Mouse (Mus musculus): ENCODE data around the gene Carm1. TPM values are rescaled to one million over a fixed set of nuclear protein-coding genes. Genes with fewer than 3 reads are reported as not detected.

Carm1 gene
- polyA plus RNA-seq (2015; fragmentation: Illumina TruSeq; extraction: RNeasy Lipid Tissue Mini Kit (QIAGEN cat#74804); ENCODE audit: insufficient read depth, low replicate concordance) = 22.7 TPM

DNA sequence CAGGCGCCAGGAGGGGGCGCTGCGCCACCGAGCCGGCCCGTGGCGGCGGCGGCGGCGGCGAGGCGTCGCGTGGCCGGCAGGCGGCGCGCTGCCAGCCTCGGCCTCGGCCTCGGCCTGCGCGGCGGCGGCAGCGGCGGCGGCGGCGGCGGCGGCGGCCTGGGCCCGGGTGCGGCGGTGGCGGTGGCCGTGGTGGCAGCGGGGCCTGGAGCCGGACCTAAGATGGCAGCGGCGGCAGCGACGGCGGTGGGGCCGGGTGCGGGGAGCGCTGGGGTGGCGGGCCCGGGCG is at the start of gene Carm1:
Gene Carm1 (plus strand): TSS at position 106 of the 286 bp plus-strand sequence.

DNA sequence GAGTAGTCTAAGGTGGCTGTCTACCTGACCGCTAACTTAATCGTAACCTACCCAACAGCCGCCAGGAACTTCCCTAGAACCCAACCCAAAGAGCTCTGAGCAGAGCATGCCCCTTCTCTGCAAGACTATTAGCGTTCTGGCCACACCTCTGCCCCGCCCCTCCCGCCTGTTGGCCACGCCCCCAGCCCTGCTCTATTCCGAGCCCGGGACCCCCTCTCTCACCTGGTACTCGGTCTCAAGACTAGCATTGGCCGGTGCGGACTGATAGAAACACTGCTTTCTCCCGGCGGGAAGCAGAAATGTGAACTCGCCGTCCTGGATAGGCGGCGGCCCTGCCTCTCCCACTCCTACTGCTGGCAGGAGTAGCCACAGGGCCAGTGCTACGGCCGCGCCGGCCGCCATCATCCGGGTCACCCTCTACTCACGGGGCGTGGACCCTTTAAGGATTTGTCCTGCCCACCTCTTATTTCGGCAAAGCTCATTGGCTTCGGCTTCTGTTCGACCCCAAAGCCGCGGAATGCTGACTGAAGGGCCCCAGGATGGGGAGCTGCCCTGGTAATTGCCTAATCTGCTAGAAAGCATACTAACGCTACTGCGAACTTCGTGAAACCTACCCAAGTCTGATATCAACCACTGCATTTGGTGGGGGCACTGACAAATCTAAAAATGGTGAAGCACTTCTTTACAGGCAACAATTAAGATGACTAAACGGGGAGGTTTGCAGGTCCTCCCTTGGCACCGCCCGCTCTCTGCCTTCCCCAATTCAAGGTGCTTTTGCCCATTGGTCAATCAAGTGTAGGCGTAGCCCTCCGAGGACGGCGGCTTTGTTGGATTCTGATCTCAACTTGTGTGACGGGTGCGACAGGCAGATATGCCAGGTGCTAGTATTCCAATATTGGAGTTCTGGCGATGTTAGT is 36.7 kb upstream of the Carm1 start, which contains the start of gene Tmed1:
Gene Tmed1 (minus strand): TSS at position 481 of the 917 bp plus-strand sequence.

DNA sequence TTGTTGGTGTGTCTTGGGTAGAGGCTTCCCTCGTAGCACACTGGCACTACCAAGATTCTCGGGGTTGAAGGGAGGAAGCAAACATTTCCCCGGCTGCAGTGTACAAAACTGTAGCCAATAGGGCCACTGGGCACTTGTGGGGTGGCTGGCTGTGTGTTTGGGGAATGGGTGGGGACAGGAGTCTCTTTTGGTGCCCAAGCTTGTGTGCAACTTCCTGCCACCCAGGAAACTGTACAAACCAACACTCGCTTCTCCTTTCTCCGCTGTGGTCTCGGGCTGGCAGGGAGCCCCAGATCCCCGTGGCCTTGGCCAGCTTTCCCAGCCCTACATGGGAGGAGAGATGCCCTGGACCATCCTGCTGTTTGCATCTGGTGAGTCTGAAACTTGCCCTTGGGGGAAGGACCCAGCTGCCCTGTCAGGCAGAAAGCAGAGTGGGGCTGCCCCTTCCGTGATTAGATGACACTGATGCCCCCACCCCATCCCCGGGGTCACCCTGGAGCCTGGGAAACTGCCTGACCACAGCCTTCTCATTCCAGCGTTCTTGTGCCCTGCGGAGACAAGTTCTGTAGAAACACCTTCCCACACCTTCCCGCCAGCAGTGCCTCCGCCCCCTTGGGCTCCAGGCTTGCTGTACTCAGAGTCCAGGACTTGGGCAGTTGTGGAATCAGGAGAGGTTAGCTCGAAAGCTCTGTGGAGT is 20.6 kb upstream of the Carm1 start, which contains the start of gene AB124611:
Gene AB124611 (plus strand): TSS at position 240 of the 697 bp plus-strand sequence.

DNA sequence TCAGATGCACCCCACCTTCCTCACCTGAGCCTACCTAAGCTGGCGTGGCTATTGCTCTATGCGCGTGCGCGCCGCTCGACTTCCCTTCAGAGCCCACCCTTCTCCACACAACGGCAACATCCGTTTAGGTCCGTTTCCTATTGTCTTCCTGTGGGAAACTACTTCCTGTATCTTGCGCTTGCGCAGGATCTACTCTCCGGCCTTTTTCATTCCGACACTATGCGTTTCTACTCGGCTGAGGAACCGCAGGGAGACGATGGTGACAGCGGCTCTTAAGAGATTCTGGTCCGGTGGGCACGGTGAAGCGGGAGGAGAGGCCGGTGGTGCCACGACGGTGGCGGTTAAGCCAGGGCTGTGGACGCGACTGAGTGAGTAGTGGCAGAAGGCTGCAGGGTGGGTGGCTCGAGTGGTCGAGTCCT is 46.0 kb downstream of the Carm1 start, which contains the start of the genes Timm29 and Yipf2:
Gene Timm29 (plus strand): TSS at position 20 of the 419 bp plus-strand sequence.
Gene Yipf2 (minus strand): TSS at position 126 of the 419 bp plus-strand sequence.

DNA sequence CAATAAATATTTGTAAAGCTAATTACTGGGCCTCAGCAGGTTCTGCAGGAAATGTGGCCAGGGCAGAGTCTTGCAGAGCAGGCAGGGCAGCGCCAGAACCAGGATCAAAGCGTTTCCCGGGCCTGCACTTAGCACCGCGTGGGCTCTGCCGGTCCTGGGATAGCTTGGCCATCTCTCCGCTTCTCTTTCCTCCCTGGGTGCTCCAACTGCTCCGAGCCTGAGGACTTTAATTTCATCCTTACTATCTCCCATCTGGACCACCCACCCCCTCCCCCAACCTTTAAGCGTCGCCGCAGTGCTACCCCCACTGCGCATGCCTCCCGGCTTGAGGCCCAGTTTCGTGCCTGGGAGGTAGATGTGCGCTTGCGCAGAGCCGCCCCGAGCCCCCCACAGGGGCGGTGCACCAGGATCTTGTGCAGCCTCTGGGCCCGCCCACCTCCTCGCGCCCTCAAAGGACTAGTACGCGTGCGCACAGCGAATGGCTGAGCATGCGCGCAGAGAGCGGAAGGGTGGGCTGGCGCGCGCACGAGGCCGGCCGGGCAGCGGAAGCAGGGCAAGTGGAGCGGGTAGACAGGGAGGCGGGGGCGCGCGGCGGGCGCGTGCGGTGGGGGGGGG is 69.0 kb downstream of the Carm1 start, which contains the start of gene Smarca4:
Gene Smarca4 (plus strand): TSS at position 553 of the 615 bp plus-strand sequence.

Other genes with a start within 250 kb of the Carm1 start
- 4.0 TPM for gene Ap1m2, start 234.6 kb upstream of the Carm1 start, polyA plus RNA-seq (2015; fragmentation: Illumina TruSeq; extraction: RNeasy Lipid Tissue Mini Kit (QIAGEN cat#74804); ENCODE audit: insufficient read depth, low replicate concordance)
- 243 TPM for gene Slc44a2, start 226.2 kb upstream of the Carm1 start, polyA plus RNA-seq (2015; fragmentation: Illumina TruSeq; extraction: RNeasy Lipid Tissue Mini Kit (QIAGEN cat#74804); ENCODE audit: insufficient read depth, low replicate concordance)
- gene Ilf3, start 179.0 kb upstream of the Carm1 start, polyA plus RNA-seq (2015; fragmentation: Illumina TruSeq; extraction: RNeasy Lipid Tissue Mini Kit (QIAGEN cat#74804); ENCODE audit: insufficient read depth, low replicate concordance) = 61.6 TPM
- 11.4 TPM for gene Qtrt1, start 135.1 kb upstream of the Carm1 start, polyA plus RNA-seq (2015; fragmentation: Illumina TruSeq; extraction: RNeasy Lipid Tissue Mini Kit (QIAGEN cat#74804); ENCODE audit: insufficient read depth, low replicate concordance)
- 78.1 TPM for gene Dnm2, start 122.0 kb upstream of the Carm1 start, polyA plus RNA-seq (2015; fragmentation: Illumina TruSeq; extraction: RNeasy Lipid Tissue Mini Kit (QIAGEN cat#74804); ENCODE audit: insufficient read depth, low replicate concordance)
- 4.4 TPM for gene Tmed1, start 36.6 kb upstream of the Carm1 start, polyA plus RNA-seq (2015; fragmentation: Illumina TruSeq; extraction: RNeasy Lipid Tissue Mini Kit (QIAGEN cat#74804); ENCODE audit: insufficient read depth, low replicate concordance)
- gene AB124611, start 20.7 kb upstream of the Carm1 start, polyA plus RNA-seq (2015; fragmentation: Illumina TruSeq; extraction: RNeasy Lipid Tissue Mini Kit (QIAGEN cat#74804); ENCODE audit: insufficient read depth, low replicate concordance) = 147 TPM
- 34.5 TPM for gene Timm29, start 45.8 kb downstream of the Carm1 start, polyA plus RNA-seq (2015; fragmentation: Illumina TruSeq; extraction: RNeasy Lipid Tissue Mini Kit (QIAGEN cat#74804); ENCODE audit: insufficient read depth, low replicate concordance)
- 13.1 TPM for gene Yipf2, start 45.9 kb downstream of the Carm1 start, polyA plus RNA-seq (2015; fragmentation: Illumina TruSeq; extraction: RNeasy Lipid Tissue Mini Kit (QIAGEN cat#74804); ENCODE audit: insufficient read depth, low replicate concordance)
- 29.3 TPM for gene Smarca4, start 69.3 kb downstream of the Carm1 start, polyA plus RNA-seq (2015; fragmentation: Illumina TruSeq; extraction: RNeasy Lipid Tissue Mini Kit (QIAGEN cat#74804); ENCODE audit: insufficient read depth, low replicate concordance)
- gene Ldlr, start 176.6 kb downstream of the Carm1 start, polyA plus RNA-seq (2015; fragmentation: Illumina TruSeq; extraction: RNeasy Lipid Tissue Mini Kit (QIAGEN cat#74804); ENCODE audit: insufficient read depth, low replicate concordance) = 17.3 TPM
- gene Spc24, start 213.4 kb downstream of the Carm1 start, polyA plus RNA-seq (2015; fragmentation: Illumina TruSeq; extraction: RNeasy Lipid Tissue Mini Kit (QIAGEN cat#74804); ENCODE audit: insufficient read depth, low replicate concordance) = 6.4 TPM

Data from spleen, adult 10 weeks (tissue).